Mouse (Mus musculus) layer of hippocampus, adult 2 months (tissue): ENCODE results near the gene Pde4b. TPM values are rescaled to one million over a fixed set of nuclear protein-coding genes. Genes with fewer than 3 reads are reported as not detected.

Experiments used
- DNase-seq, 2 experiments: peaks; one replicate each; pipeline ENCODE4 v3.0.0; 2022; ENCODE audit warnings: low spot score in 2 of 2
- H3K27ac ChIP-seq: fragments of 200-600 bp; 2 replicates; pipeline ENCODE4 v1.8.1; 2022
- H3K4me3 ChIP-seq: fragments of 200-600 bp; 2 replicates; pipeline ENCODE4 v1.8.1; 2022; ENCODE audit warnings: mild to moderate bottlenecking
- CTCF ChIP-seq: fragments of 200-600 bp; conservative IDR thresholded peaks from 2 replicates; pipeline ENCODE4 v1.8.1; 2022; ENCODE audit warnings: antibody characterized with exemption, mild to moderate bottlenecking, moderate library complexity
- total RNA-seq, 2 experiments: library from RNA; stranded (reverse); gene quantifications; 2 replicates each; pipeline ENCODE4 v1.2.3; 2021

The Pde4b gene
- total RNA-seq, 2 experiments from 2014 or later = 58.3 to 69.5 TPM

- DNase-seq = no peak
- no peak overlapping the region for H3K4me3 ChIP-seq
- no peak for TF ChIP-seq CTCF
- 0 out of 2 replicates have a peak overlapping the region, but pooled peaks have one; percentile 19 for H3K27ac ChIP-seq
Measured at GRCm38 (mm10) chr4:102579746-102580145, 492.4 kb downstream of the Pde4b start.

GRCm38 (mm10) chr4:102582165-102582749 lies 494.9 kb downstream of the Pde4b start:
- no peak overlapping the region for H3K4me3 ChIP-seq
- no peak for TF ChIP-seq CTCF
- no peak overlapping the region; the same call in 1 of the 2 replicates for H3K27ac ChIP-seq
- DNase-seq = no peak

- Histone ChIP-seq H3K27ac (no peak overlapping the region), H3K4me3 (no peak overlapping the region)
- no peak for TF ChIP-seq CTCF
- no peak for DNase-seq
Measured at GRCm38 (mm10) chr4:102582963-102583362, 495.6 kb downstream of the Pde4b start.

GRCm38 (mm10) chr4:102583469-102583868 lies 496.1 kb downstream of the Pde4b start:
- no peak for DNase-seq
- no peak for TF ChIP-seq CTCF
- H3K27ac ChIP-seq = no peak overlapping the region
- no peak overlapping the region for H3K4me3 ChIP-seq

- peak overlapping the region; percentile 83 for H3K27ac ChIP-seq
- no peak for TF ChIP-seq CTCF
- no peak overlapping the region for H3K4me3 ChIP-seq
- DNase-seq = no peak
Measured at GRCm38 (mm10) chr4:102584601-102585265, 497.4 kb downstream of the Pde4b start.

GRCm38 (mm10) chr4:102585541-102585940 lies 498.2 kb downstream of the Pde4b start:
- no peak for DNase-seq
- H3K27ac ChIP-seq = peak overlapping the region; percentile 83
- peak overlapping the region; percentile 10; the same call in 1 of the 2 replicates for H3K4me3 ChIP-seq
- no peak for TF ChIP-seq CTCF

GRCm38 (mm10) chr4:102586787-102587186 lies 499.4 kb downstream of the Pde4b start:
- no peak for TF ChIP-seq CTCF
- DNase-seq = no peak
- Histone ChIP-seq H3K4me3 (no peak overlapping the region), H3K27ac (peak overlapping the region; percentile 96; the same call in 1 of the 2 replicates)

- peak; percentile 67 to 84 for DNase-seq
- peak overlapping the region; percentile 96 for H3K27ac ChIP-seq
- no peak for TF ChIP-seq CTCF
- peak overlapping the region; percentile 59 for H3K4me3 ChIP-seq
Measured at GRCm38 (mm10) chr4:102588668-102589455, 501.5 kb downstream of the Pde4b start.

- H3K27ac ChIP-seq = peak overlapping the region; percentile 96
- H3K4me3 ChIP-seq = peak overlapping the region; percentile 59
- no peak for TF ChIP-seq CTCF
- peak; percentile 47 to 51 for DNase-seq
Measured at GRCm38 (mm10) chr4:102589537-102590031, 502.2 kb downstream of the Pde4b start.

- H3K27ac ChIP-seq = peak overlapping the region; percentile 96
- peak; percentile 11; the same call in 1 of the 2 replicates for TF ChIP-seq CTCF
- peak; percentile 52 to 56 for DNase-seq
- H3K4me3 ChIP-seq = peak overlapping the region; percentile 59
Measured at GRCm38 (mm10) chr4:102591798-102592197, 504.5 kb downstream of the Pde4b start.

- no peak for DNase-seq
- no peak for TF ChIP-seq CTCF
- Histone ChIP-seq H3K4me3 (peak overlapping the region; percentile 59; the same call in 1 of the 2 replicates), H3K27ac (peak overlapping the region; percentile 96)
Measured at GRCm38 (mm10) chr4:102592541-102592940, 505.2 kb downstream of the Pde4b start.

- DNase-seq = no peak
- TF ChIP-seq CTCF = no peak
- H3K4me3 ChIP-seq = no peak overlapping the region
- peak overlapping the region; percentile 96 for H3K27ac ChIP-seq
Measured at GRCm38 (mm10) chr4:102593631-102594030, 506.3 kb downstream of the Pde4b start.

GRCm38 (mm10) chr4:102594506-102594905 lies 507.2 kb downstream of the Pde4b start:
- H3K4me3 ChIP-seq = no peak overlapping the region
- DNase-seq = no peak
- no peak for TF ChIP-seq CTCF

More at GRCm38 (mm10) chr4:102594506-102594905, 507.2 kb downstream of the Pde4b start:
- H3K27ac ChIP-seq = peak overlapping the region; percentile 96; the same call in 1 of the 2 replicates
